Mouse (Mus musculus) forebrain, embryonic 10.5 days (tissue): Measurements from ENCODE around the gene Mrpl23. TPM values are rescaled to one million over a fixed set of nuclear protein-coding genes. Genes with fewer than 3 reads are reported as not detected.

Experiments
- DNase-seq: peaks from one replicate; pipeline ENCODE4 v3.0.0-alpha.2; 2017; ENCODE audit warnings: low spot score; ENCODE audit errors: extremely low spot score
- H3K27ac ChIP-seq: fragments of 300-500 bp; sonication (generic); 2 replicates; pipeline ENCODE4 v1.5.1; 2016; ENCODE audit warnings: mild to moderate bottlenecking
- H3K27me3 ChIP-seq: fragments of 300-500 bp; sonication (generic); 2 replicates; pipeline ENCODE4 v1.6.1; 2016; ENCODE audit warnings: mild to moderate bottlenecking; ENCODE audit not compliant: poor library complexity, severe bottlenecking
- H3K36me3 ChIP-seq: fragments of 300-500 bp; sonication (generic); replicated peaks from 2 replicates; pipeline ENCODE4 v1.6.1; 2016; ENCODE audit warnings: mild to moderate bottlenecking, moderate library complexity
- H3K4me1 ChIP-seq: fragments of 300-500 bp; sonication (generic); 2 replicates; pipeline ENCODE4 v1.6.1; 2016
- H3K4me3 ChIP-seq: fragments of 300-500 bp; sonication (generic); 2 replicates; pipeline ENCODE4 v1.5.1; 2016; ENCODE audit warnings: mild to moderate bottlenecking, moderate library complexity
- H3K9me3 ChIP-seq: fragments of 300-500 bp; sonication (generic); 2 replicates; pipeline ENCODE4 v1.6.1; 2016; ENCODE audit warnings: mild to moderate bottlenecking, moderate library complexity
- WGBS: fragments of 180-500 bp; shearing (Covaris S2); methylation state at CpG from one replicate; pipeline ENCODE4 v1.1.7; 2016; 5-methylcytosine and 5-hydroxymethylcytosine counted together
- polyA plus RNA-seq: library from polyadenylated mRNA; unstranded; fragments of >200 nt; fragmentation: Nextera tagmentation; extraction: Ambion mirVana; gene quantifications from 2 replicates; pipeline ENCODE4 v1.2.1, GENCODE M21; 2016

The Mrpl23 gene
- polyA plus RNA-seq, 1 experiment from 2014 or later = 16.1 TPM

- Histone ChIP-seq H3K36me3 (no peaks in the 10 kb centered on the region), H3K27me3 (no peaks in the 10 kb centered on the region), H3K4me1 (peaks cover 34% of the 10 kb centered on the region), H3K9me3 (no peaks in the 10 kb centered on the region), H3K27ac (no peak overlapping the region), H3K4me3 (no peak overlapping the region)
- DNase-seq = no peak
- 84% methylated on average over 4 of the region's 4 CpGs for WGBS
Measured at GRCm38 (mm10) chr7:142503206-142503605, 29.3 kb upstream of the Mrpl23 start.

- Histone ChIP-seq H3K9me3 (no peaks in the 10 kb centered on the region), H3K27me3 (no peaks in the 10 kb centered on the region), H3K4me1 (peaks cover 51% of the 10 kb centered on the region), H3K27ac (peak overlapping the region; percentile 78), H3K4me3 (no peak overlapping the region), H3K36me3 (no peaks in the 10 kb centered on the region)
- no peak for DNase-seq
- 18% methylated on average over 2 of the region's 2 CpGs for WGBS
Measured at GRCm38 (mm10) chr7:142505942-142506341, 26.5 kb upstream of the Mrpl23 start.

GRCm38 (mm10) chr7:142506501-142506900 lies 26.0 kb upstream of the Mrpl23 start:
- Histone ChIP-seq H3K36me3 (no peaks in the 10 kb centered on the region), H3K4me1 (peaks cover 55% of the 10 kb centered on the region), H3K27me3 (no peaks in the 10 kb centered on the region), H3K4me3 (no peak overlapping the region), H3K27ac (peak overlapping the region; percentile 78), H3K9me3 (no peaks in the 10 kb centered on the region)
- DNase-seq = no peak
- 38% methylated on average over 4 of the region's 4 CpGs for WGBS

- DNase-seq = no peak
- WGBS = 94% methylated on average over 9 of the region's 9 CpGs
- no peaks in the 10 kb centered on the region for H3K9me3 ChIP-seq
- no peaks in the 10 kb centered on the region for H3K36me3 ChIP-seq
- H3K27me3 ChIP-seq = no peaks in the 10 kb centered on the region
- no peak overlapping the region for H3K4me3 ChIP-seq
- H3K4me1 ChIP-seq = peaks cover 55% of the 10 kb centered on the region
- peak overlapping the region; percentile 78 for H3K27ac ChIP-seq
Measured at GRCm38 (mm10) chr7:142507453-142507852, 25.0 kb upstream of the Mrpl23 start.

- peak overlapping the region; percentile 90 for H3K27ac ChIP-seq
- H3K9me3 ChIP-seq = no peaks in the 10 kb centered on the region
- H3K36me3 ChIP-seq = no peaks in the 10 kb centered on the region
- H3K4me1 ChIP-seq = peaks cover 55% of the 10 kb centered on the region
- no peak overlapping the region for H3K4me3 ChIP-seq
- DNase-seq = no peak
- H3K27me3 ChIP-seq = no peaks in the 10 kb centered on the region
- 66% methylated on average over 14 of the region's 14 CpGs for WGBS
Measured at GRCm38 (mm10) chr7:142509518-142509917, 23.0 kb upstream of the Mrpl23 start.

- no peaks in the 10 kb centered on the region for H3K9me3 ChIP-seq
- H3K4me3 ChIP-seq = no peak overlapping the region
- H3K27ac ChIP-seq = peak overlapping the region; percentile 90
- peak; percentile 66 for DNase-seq
- H3K4me1 ChIP-seq = peaks cover 48% of the 10 kb centered on the region
- H3K36me3 ChIP-seq = no peaks in the 10 kb centered on the region
- WGBS = 15% methylated on average over 12 of the region's 12 CpGs
- no peaks in the 10 kb centered on the region for H3K27me3 ChIP-seq
Measured at GRCm38 (mm10) chr7:142510021-142510777, 22.3 kb upstream of the Mrpl23 start.

- Histone ChIP-seq H3K27me3 (no peaks in the 10 kb centered on the region), H3K9me3 (no peaks in the 10 kb centered on the region), H3K27ac (0 out of 2 replicates have a peak overlapping the region, but pooled peaks have one; percentile 22), H3K4me1 (peaks cover 35% of the 10 kb centered on the region), H3K4me3 (no peak overlapping the region), H3K36me3 (no peaks in the 10 kb centered on the region)
- DNase-seq = no peak
- 88% methylated on average over 4 of the region's 4 CpGs for WGBS
Measured at GRCm38 (mm10) chr7:142514048-142514447, 18.4 kb upstream of the Mrpl23 start.

- DNase-seq = no peak
- no peaks in the 10 kb centered on the region for H3K9me3 ChIP-seq
- no peak overlapping the region for H3K4me3 ChIP-seq
- WGBS = 61% methylated on average over 21 of the region's 21 CpGs
- H3K36me3 ChIP-seq = no peaks in the 10 kb centered on the region
- no peaks in the 10 kb centered on the region for H3K27me3 ChIP-seq
- peaks cover 15% of the 10 kb centered on the region for H3K4me1 ChIP-seq
- H3K27ac ChIP-seq = peak overlapping the region; percentile 81
Measured at GRCm38 (mm10) chr7:142516221-142516978, 16.1 kb upstream of the Mrpl23 start.

- Histone ChIP-seq H3K36me3 (no peaks in the 10 kb centered on the region), H3K9me3 (no peaks in the 10 kb centered on the region), H3K27me3 (no peaks in the 10 kb centered on the region), H3K4me1 (peaks cover 20% of the 10 kb centered on the region), H3K27ac (no peak overlapping the region), H3K4me3 (no peak overlapping the region)
- WGBS = 86% methylated on average over 3 of the region's 3 CpGs
- DNase-seq = no peak
Measured at GRCm38 (mm10) chr7:142517531-142517930, 15.0 kb upstream of the Mrpl23 start.

GRCm38 (mm10) chr7:142520331-142520730 lies 12.2 kb upstream of the Mrpl23 start:
- Histone ChIP-seq H3K36me3 (no peaks in the 10 kb centered on the region), H3K9me3 (no peaks in the 10 kb centered on the region), H3K4me3 (no peak overlapping the region), H3K4me1 (peaks cover 47% of the 10 kb centered on the region), H3K27me3 (no peaks in the 10 kb centered on the region), H3K27ac (0 out of 2 replicates have a peak overlapping the region, but pooled peaks have one; percentile 3)
- DNase-seq = no peak
- 92% methylated on average over 4 of the region's 4 CpGs for whole genome bisulfite sequencing

GRCm38 (mm10) chr7:142522352-142522751 lies 10.1 kb upstream of the Mrpl23 start:
- peak; percentile 53 for DNase-seq
- 16% methylated on average over 4 of the region's 4 CpGs for WGBS
- Histone ChIP-seq H3K4me1 (peaks cover 50% of the 10 kb centered on the region), H3K27me3 (no peaks in the 10 kb centered on the region), H3K4me3 (no peak overlapping the region), H3K27ac (peak overlapping the region; percentile 89), H3K36me3 (no peaks in the 10 kb centered on the region), H3K9me3 (no peaks in the 10 kb centered on the region)

- peaks cover 52% of the 10 kb centered on the region for H3K4me1 ChIP-seq
- 51% methylated on average over 17 of the region's 17 CpGs for WGBS
- H3K27ac ChIP-seq = peak overlapping the region; percentile 89
Measured at GRCm38 (mm10) chr7:142523200-142523990, 9.1 kb upstream of the Mrpl23 start.

More at GRCm38 (mm10) chr7:142523200-142523990, 9.1 kb upstream of the Mrpl23 start:
- H3K36me3 ChIP-seq = no peaks in the 10 kb centered on the region
- no peak overlapping the region for H3K4me3 ChIP-seq
- no peak for DNase-seq
- H3K9me3 ChIP-seq = no peaks in the 10 kb centered on the region
- H3K27me3 ChIP-seq = no peaks in the 10 kb centered on the region
